Mouse (Mus musculus) brain, embryonic 14.5 days (tissue): ENCODE measurements at regions not wholly inside any gene's neighbourhood (a gene's known extent, or its start where the extent isn't known, plus 50 kb on each side); places are given as distances from the start of the nearest gene placed in this dataset.

ENCODE experiments used
- CTCF ChIP-seq: fragments of 200-500 bp; IDR thresholded peaks from 2 replicates; pipeline ENCODE4 v1.5.1; 2012; ENCODE audit warnings: inconsistent platforms, mild to moderate bottlenecking, moderate library complexity, borderline replicate concordance; ENCODE audit not compliant: insufficient read depth, insufficient read length; ENCODE audit errors: extremely low read depth
- POLR2A ChIP-seq: fragments of 200-500 bp; IDR thresholded peaks from 2 replicates; pipeline ENCODE4 v1.6.1; 2012; ENCODE audit warnings: mild to moderate bottlenecking, inconsistent platforms, borderline replicate concordance; ENCODE audit not compliant: poor library complexity, insufficient read depth, insufficient read length, severe bottlenecking; ENCODE audit errors: extremely low read depth

- TF ChIP-seq CTCF (no peak), POLR2A (no peak)
Measured at GRCm38 (mm10) chr10:46663041-46663440, 1085.4 kb downstream of the Hace1 start.
